Mouse (Mus musculus): Measurements from ENCODE around the gene Spata33. TPM values are rescaled to one million over a fixed set of nuclear protein-coding genes. Genes with fewer than 3 reads are reported as not detected.
"Not testable (repeated sequence)": the region's sequence is repeated elsewhere in the genome, so short reads cannot be mapped to it uniquely, and the experiment has no call there.

Gene Spata33
- polyA plus RNA-seq, 1 experiment from 2014 or later = 5.9 TPM

GRCm38 (mm10) chr8:123250940-123251339, 38.3 kb downstream of the Spata33 start:
- Histone ChIP-seq H3K4me3 (ENCODE audit: low read depth, low read length) (no peak overlapping the region), H3K9ac (ENCODE audit: low read length) (no peak overlapping the region), H3K9me3 (ENCODE audit: control insufficient read depth, low read length) (no peaks in the 10 kb centered on the region), H3K27me3 (ENCODE audit: control insufficient read depth, insufficient read depth, low read length) (no peaks in the 10 kb centered on the region), H3K27ac (ENCODE audit: low read depth, low read length) (no peak overlapping the region), H3K36me3 (ENCODE audit: control insufficient read depth, insufficient read depth, low read length) (peaks cover 4% of the 10 kb centered on the region), H3K4me2 (ENCODE audit: low read depth, low read length, severe bottlenecking) (no peak overlapping the region), H3K4me1 (replicated peaks; ENCODE audit: control insufficient read depth, insufficient read depth, low read length) (peaks cover 12% of the 10 kb centered on the region)
- 96% methylated on average over 5 of the region's 5 CpGs for WGBS
- DNase-seq (ENCODE audit: low spot score) = no peak
- no peak for ATAC-seq (replicated peaks; ENCODE audit: low FRiP score)

- H3K9ac ChIP-seq (ENCODE audit: low read length) = peak overlapping the region; percentile 95; the same call in 1 of the 2 replicates
- H3K9me3 ChIP-seq (ENCODE audit: control insufficient read depth, low read length) = no peaks in the 10 kb centered on the region
- 69% methylated on average over 4 of the region's 4 CpGs for whole genome bisulfite sequencing
- H3K4me1 ChIP-seq (replicated peaks; ENCODE audit: control insufficient read depth, insufficient read depth, low read length) = peaks cover 12% of the 10 kb centered on the region
- H3K27ac ChIP-seq (ENCODE audit: low read depth, low read length) = no peak overlapping the region
- ATAC-seq (replicated peaks; ENCODE audit: low FRiP score) = no peak
- peak overlapping the region; percentile 56; the same call in 1 of the 2 replicates for H3K4me3 ChIP-seq (ENCODE audit: low read depth, low read length)
- no peaks in the 10 kb centered on the region; the same call in 1 of the 2 replicates for H3K36me3 ChIP-seq (ENCODE audit: control insufficient read depth, insufficient read depth, low read length)
- no peak for DNase-seq (ENCODE audit: low spot score)
- H3K4me2 ChIP-seq (ENCODE audit: low read depth, low read length, severe bottlenecking) = peak overlapping the region; percentile 96
- H3K27me3 ChIP-seq (ENCODE audit: control insufficient read depth, insufficient read depth, low read length) = no peaks in the 10 kb centered on the region
Measured at GRCm38 (mm10) chr8:123252925-123253324, 40.3 kb downstream of the Spata33 start.

GRCm38 (mm10) chr8:123253451-123254098, 40.9 kb downstream of the Spata33 start:
- Histone ChIP-seq H3K4me2 (ENCODE audit: low read depth, low read length, severe bottlenecking) (peak overlapping the region; percentile 96), H3K9me3 (ENCODE audit: control insufficient read depth, low read length) (no peaks in the 10 kb centered on the region), H3K27me3 (ENCODE audit: control insufficient read depth, insufficient read depth, low read length) (no peaks in the 10 kb centered on the region), H3K9ac (ENCODE audit: low read length) (peak overlapping the region; percentile 95), H3K36me3 (ENCODE audit: control insufficient read depth, insufficient read depth, low read length) (no peaks in the 10 kb centered on the region), H3K4me3 (ENCODE audit: low read depth, low read length) (peak overlapping the region; percentile 56), H3K4me1 (replicated peaks; ENCODE audit: control insufficient read depth, insufficient read depth, low read length) (peaks cover 12% of the 10 kb centered on the region), H3K27ac (ENCODE audit: low read depth, low read length) (peak overlapping the region; percentile 72)
- ATAC-seq (replicated peaks; ENCODE audit: low FRiP score) (peak; percentile 69; the same call in 1 of the 2 replicates), DNase-seq (ENCODE audit: low spot score) (no peak)
- WGBS = under 1% methylated on average over 37 of the region's 40 CpGs

GRCm38 (mm10) chr8:123254099-123254885, 41.7 kb downstream of the Spata33 start, which contains the start of the genes Zfp276 and Vps9d1:
TSS of gene Zfp276 (plus strand) at chr8:123254195.
TSS of gene Vps9d1 (minus strand) at chr8:123254348.
- Histone ChIP-seq H3K27ac (ENCODE audit: low read depth, low read length) (peak within 1 kb of the TSS; percentile 72), H3K4me2 (ENCODE audit: low read depth, low read length, severe bottlenecking) (peak within 1 kb of the TSS; percentile 96), H3K9ac (ENCODE audit: low read length) (peak within 1 kb of the TSS; percentile 95), H3K9me3 (ENCODE audit: control insufficient read depth, low read length) (no peaks in the 10 kb centered on the region), H3K4me1 (replicated peaks; ENCODE audit: control insufficient read depth, insufficient read depth, low read length) (peaks cover 12% of the 10 kb centered on the region), H3K4me3 (ENCODE audit: low read depth, low read length) (peak within 1 kb of the TSS; percentile 56), H3K36me3 (ENCODE audit: control insufficient read depth, insufficient read depth, low read length) (no peaks in the 10 kb centered on the region; the same call in 1 of the 2 replicates), H3K27me3 (ENCODE audit: control insufficient read depth, insufficient read depth, low read length) (no peaks in the 10 kb centered on the region)
- DNase-seq (ENCODE audit: low spot score) (peak; percentile 93), ATAC-seq (replicated peaks; ENCODE audit: low FRiP score) (peak; percentile 95)
- under 1% methylated on average over 81 of the region's 99 CpGs for WGBS

GRCm38 (mm10) chr8:123255170-123255569, 42.5 kb downstream of the Spata33 start:
- H3K27me3 ChIP-seq (ENCODE audit: control insufficient read depth, insufficient read depth, low read length) = no peaks in the 10 kb centered on the region
- H3K36me3 ChIP-seq (ENCODE audit: control insufficient read depth, insufficient read depth, low read length) = no peaks in the 10 kb centered on the region; the same call in 1 of the 2 replicates
- DNase-seq (ENCODE audit: low spot score) (no peak), ATAC-seq (replicated peaks; ENCODE audit: low FRiP score) (no peak)
- H3K4me3 ChIP-seq (ENCODE audit: low read depth, low read length) = peak overlapping the region; percentile 56
- H3K27ac ChIP-seq (ENCODE audit: low read depth, low read length) = no peak overlapping the region
- H3K9me3 ChIP-seq (ENCODE audit: control insufficient read depth, low read length) = no peaks in the 10 kb centered on the region
- H3K9ac ChIP-seq (ENCODE audit: low read length) = peak overlapping the region; percentile 95
- H3K4me2 ChIP-seq (ENCODE audit: low read depth, low read length, severe bottlenecking) = peak overlapping the region; percentile 96
- peaks cover 12% of the 10 kb centered on the region for H3K4me1 ChIP-seq (replicated peaks; ENCODE audit: control insufficient read depth, insufficient read depth, low read length)
- WGBS = 62% methylated on average over 6 of the region's 6 CpGs

- H3K9me3 ChIP-seq (ENCODE audit: control insufficient read depth, low read length) = no peaks in the 10 kb centered on the region
- no peak overlapping the region for H3K9ac ChIP-seq (ENCODE audit: low read length)
- H3K4me1 ChIP-seq (replicated peaks; ENCODE audit: control insufficient read depth, insufficient read depth, low read length) = peaks cover 12% of the 10 kb centered on the region
- H3K4me2 ChIP-seq (ENCODE audit: low read depth, low read length, severe bottlenecking) = no peak overlapping the region
- ATAC-seq (replicated peaks; ENCODE audit: low FRiP score) (no peak), DNase-seq (ENCODE audit: low spot score) (no peak)
- H3K27me3 ChIP-seq (ENCODE audit: control insufficient read depth, insufficient read depth, low read length) = no peaks in the 10 kb centered on the region
- WGBS = 74% methylated on average over 3 of the region's 3 CpGs
- no peak overlapping the region for H3K4me3 ChIP-seq (ENCODE audit: low read depth, low read length)
- no peak overlapping the region for H3K27ac ChIP-seq (ENCODE audit: low read depth, low read length)
- H3K36me3 ChIP-seq (ENCODE audit: control insufficient read depth, insufficient read depth, low read length) = no peaks in the 10 kb centered on the region; the same call in 1 of the 2 replicates
Measured at GRCm38 (mm10) chr8:123257114-123257513, 44.5 kb downstream of the Spata33 start.

GRCm38 (mm10) chr8:123257593-123257992, 45.0 kb downstream of the Spata33 start:
- H3K27me3 ChIP-seq (ENCODE audit: control insufficient read depth, insufficient read depth, low read length); H3K36me3 ChIP-seq (ENCODE audit: control insufficient read depth, insufficient read depth, low read length); H3K4me2 ChIP-seq (ENCODE audit: low read depth, low read length, severe bottlenecking); DNase-seq (ENCODE audit: low spot score); H3K27ac ChIP-seq (ENCODE audit: low read depth, low read length); H3K4me3 ChIP-seq (ENCODE audit: low read depth, low read length); H3K9me3 ChIP-seq (ENCODE audit: control insufficient read depth, low read length); ATAC-seq (replicated peaks; ENCODE audit: low FRiP score); H3K9ac ChIP-seq (ENCODE audit: low read length): not testable (repeated sequence)
- 85% methylated on average over 8 of the region's 8 CpGs for WGBS
- H3K4me1 ChIP-seq (replicated peaks; ENCODE audit: control insufficient read depth, insufficient read depth, low read length) = peaks cover 12% of the 10 kb centered on the region

- H3K4me3 ChIP-seq (ENCODE audit: low read depth, low read length) = no peak overlapping the region
- DNase-seq (ENCODE audit: low spot score) = no peak
- no peak for ATAC-seq (replicated peaks; ENCODE audit: low FRiP score)
- peaks cover 7% of the 10 kb centered on the region; the same call in 1 of the 2 replicates for H3K36me3 ChIP-seq (ENCODE audit: control insufficient read depth, insufficient read depth, low read length)
- H3K4me1 ChIP-seq (replicated peaks; ENCODE audit: control insufficient read depth, insufficient read depth, low read length) = no peaks in the 10 kb centered on the region
- no peak overlapping the region for H3K4me2 ChIP-seq (ENCODE audit: low read depth, low read length, severe bottlenecking)
- no peak overlapping the region for H3K9ac ChIP-seq (ENCODE audit: low read length)
- no peaks in the 10 kb centered on the region for H3K27me3 ChIP-seq (ENCODE audit: control insufficient read depth, insufficient read depth, low read length)
- no peaks in the 10 kb centered on the region for H3K9me3 ChIP-seq (ENCODE audit: control insufficient read depth, low read length)
- no peak overlapping the region for H3K27ac ChIP-seq (ENCODE audit: low read depth, low read length)
- 85% methylated on average over 14 of the region's 14 CpGs for WGBS
Measured at GRCm38 (mm10) chr8:123267926-123268656, 55.5 kb downstream of the Spata33 start.

Measured in forebrain, embryonic 11.5 days (tissue).